Mouse (Mus musculus) heart, adult 11 months (tissue): Measurements from ENCODE around the gene Nfasc.

Source experiments
- DNase-seq: peaks from one replicate; pipeline ENCODE4 v3.0.0; 2022

Nfasc gene

DNA sequence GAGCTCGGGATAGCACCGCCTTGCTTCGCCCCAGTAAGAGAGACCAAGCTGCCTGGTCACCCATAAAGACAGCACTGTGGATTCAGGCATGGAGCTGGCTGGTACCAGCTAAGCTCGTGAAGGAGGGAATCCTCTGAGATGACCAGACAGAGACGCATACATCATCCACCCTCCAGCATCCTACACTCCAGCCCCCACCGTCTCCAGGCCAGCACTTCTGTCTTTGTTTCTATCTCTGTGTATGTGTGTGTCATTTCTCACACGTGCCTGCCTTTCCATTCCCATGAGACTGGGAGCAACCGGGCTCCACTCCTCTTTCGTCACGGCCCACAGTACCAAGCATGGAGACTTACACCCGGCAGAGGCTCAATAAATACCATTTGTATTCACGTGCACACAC is 9.3 kb downstream of the Nfasc start:
- no peak for DNase-seq

DNA sequence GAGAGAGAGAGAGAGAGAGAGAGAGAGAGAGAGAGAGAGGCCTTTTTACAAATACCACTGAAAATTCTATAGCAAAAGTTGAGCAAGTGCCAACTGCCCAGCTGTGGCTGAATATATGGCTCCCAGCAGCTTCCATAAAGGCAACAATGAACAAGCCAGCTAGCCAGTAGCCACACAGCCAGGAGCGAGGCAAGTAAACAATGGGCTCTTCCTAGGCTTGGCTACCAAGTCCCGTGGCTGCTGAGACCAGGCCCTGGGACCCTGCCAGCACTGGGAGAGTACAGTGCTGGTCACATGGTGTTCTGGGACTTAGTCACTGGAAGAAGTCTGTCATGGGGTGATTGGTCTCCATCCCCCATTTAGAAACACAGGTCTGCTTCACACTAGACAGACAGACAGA is 14.0 kb downstream of the Nfasc start:
- no peak for DNase-seq

DNA sequence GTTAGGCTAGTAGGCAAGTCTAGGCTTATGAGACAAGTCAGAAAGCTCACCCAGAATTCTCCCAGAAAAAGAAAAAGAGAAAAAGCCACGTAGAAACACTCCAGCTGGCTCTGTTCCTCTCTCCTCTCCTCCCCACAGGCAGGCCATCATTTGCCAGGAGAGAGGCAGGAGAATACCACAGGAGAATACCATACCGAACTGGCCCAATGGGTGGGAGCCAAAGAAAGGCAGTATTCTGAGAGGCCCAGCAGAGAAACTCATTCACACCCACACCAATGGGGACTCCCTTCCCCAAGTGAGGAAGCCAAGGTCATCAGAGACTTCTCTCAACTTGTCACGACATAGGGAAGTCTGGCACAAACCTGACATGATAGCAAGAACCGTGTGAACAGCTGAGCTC is 19.2 kb downstream of the Nfasc start:
- DNase-seq, result no peak

DNA sequence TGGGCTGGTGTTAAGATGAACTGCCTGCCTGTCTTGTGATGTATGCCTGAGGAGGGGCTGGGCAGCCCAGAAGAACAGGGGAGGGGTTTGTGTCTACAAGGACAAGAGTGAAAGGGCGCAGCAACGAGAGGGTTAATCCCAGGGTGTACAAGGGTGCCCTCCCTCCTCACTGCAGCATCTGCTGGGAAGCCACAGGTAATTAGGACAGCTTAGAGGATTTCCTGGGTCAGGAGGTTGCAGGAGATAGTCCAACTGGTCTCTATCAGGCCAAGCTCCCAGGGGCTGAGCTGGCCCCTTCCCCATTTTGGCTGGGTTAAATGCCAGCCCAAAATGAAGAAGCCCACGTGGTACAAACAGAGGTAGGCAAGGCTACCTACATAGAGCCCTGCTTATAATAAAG is 20.3 kb downstream of the Nfasc start:
- DNase-seq, result no peak

DNA sequence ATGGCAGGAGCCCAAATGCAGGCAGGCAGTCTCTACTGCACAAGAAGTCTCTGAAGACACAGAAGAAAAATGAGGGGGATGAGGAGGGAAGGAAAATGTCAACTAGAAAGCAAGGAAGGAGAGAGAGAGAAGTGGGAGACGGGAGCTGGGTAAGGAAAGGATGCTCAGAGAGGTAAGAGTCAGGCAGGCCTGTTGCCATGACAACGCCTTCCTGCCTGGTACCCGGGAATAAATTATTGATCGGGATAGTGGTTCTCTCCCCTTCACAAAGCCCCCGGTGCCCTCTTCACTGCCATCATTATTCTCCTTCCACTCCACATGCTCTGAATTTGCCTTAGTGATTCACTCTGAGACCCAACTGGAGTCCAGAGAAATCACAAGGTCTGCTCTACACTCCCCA is 23.4 kb downstream of the Nfasc start:
- DNase-seq, result no peak

DNA sequence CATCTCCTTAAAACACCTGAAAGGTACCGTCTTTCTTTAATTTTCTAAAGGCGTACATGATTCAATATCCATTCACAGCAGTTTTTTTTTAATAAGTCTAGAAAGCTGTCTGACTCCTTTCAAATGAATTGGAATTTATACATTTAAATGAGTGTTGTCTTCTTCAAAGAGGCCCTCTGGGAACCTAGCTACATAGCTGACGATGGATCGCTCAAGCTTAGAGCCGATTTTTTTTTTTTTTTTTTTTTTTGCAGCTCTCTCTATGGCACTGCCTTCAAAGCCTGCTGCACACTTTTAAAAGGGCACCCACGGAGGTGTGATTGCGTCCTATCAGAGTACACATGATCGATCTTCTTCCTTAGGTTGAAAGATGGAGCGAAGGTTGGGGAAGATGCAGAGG is 26.6 kb downstream of the Nfasc start:
- no peak for DNase-seq

DNA sequence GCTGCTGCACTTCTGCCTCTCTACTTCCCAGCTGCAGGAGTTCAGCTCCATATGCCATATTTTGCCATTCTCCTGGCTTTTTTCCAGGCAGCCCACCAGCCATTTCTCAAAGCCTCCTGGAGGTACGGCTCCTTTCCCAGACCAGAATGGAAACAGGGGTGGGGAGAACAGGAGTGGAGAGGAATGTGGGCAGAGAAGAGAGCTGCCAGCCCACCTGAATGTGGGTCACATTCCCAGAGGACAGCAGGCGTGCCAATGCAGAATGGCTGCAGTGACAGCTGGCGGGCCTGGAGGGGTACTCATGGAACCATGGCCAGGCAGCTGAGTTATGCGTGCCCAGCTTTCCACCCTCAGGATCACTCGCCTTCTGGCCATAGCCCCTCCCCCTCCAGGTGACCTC is 32.2 kb downstream of the Nfasc start:
- DNase-seq, result no peak

DNA sequence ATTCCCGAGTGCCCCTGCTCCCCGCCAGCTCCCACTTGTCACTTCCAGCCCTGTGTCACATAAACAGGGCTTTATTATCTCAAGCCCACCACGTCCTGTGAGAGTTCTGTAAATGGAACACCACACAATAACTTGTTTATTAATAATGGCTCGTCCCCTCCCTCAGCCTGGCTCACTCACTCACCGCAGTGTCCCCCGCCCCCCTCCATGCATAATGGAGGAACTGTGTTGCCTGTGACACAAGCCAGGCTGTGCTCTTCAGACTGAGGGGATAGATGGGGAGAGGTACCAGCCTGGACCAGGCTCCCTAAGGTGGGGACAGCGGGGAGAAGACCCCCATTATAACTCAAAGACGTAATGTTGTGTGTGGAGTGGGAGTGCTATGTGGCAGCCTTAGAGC is 34.3 kb downstream of the Nfasc start:
- no peak for DNase-seq

DNA sequence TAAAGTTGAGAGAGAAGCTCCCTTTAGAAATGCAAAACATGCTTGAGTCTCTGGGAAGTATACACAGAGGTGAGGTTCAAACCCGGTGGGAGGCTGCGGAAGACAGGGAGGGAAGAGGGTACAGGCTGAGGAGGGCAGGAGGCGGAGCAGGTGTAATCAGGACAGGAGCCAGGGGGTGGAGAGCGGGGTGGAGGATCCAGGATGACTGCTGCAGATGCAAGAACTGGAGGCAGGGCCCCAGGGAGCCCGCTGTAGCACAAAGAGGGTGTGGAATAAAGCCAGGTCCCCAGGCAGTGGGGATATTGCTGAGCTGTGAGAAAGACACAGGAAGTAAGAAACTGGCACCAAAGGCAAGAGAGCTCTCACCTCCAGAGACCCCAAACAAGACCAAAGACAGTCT is 38.1 kb downstream of the Nfasc start:
- DNase-seq, result no peak

DNA sequence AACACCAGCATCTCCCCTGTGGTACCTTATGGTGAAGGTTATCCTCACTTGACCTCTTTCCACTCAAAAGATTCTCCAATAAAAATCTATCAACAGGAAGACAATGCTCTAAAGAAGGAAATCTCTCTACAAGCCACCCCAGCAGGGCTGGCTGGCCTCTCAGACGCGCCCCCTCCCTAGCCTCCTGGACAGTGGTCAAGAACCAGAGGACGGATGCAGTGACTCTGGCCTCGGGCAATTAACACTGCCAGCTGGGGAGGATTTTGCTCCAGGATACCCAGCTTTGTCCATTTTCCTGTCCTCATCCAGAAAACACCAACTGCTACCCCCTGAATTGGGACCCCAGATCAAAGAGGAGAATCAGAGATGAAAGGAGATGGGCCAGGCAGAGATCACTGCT is 44.7 kb downstream of the Nfasc start:
- no peak for DNase-seq

DNA sequence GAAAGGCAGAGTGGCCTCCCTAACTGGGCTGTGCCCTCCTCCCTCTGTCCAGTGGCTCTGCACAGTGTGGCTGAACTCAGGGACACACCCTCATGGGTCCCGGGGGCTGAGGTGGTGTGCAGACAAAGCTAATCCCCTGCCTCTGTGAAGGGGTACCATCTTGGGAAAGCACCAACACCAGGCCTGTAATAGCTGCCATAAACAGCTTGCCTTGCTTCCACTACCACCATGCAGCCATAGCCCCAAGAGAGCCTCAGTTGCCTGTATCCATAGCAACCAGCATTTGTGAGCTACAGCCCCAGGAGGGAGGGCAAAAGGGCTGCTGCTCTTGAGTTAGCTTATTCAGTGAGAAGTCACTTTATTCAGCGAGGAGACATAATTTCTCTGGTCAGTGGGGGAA is 45.4 kb downstream of the Nfasc start:
- no peak for DNase-seq

DNA sequence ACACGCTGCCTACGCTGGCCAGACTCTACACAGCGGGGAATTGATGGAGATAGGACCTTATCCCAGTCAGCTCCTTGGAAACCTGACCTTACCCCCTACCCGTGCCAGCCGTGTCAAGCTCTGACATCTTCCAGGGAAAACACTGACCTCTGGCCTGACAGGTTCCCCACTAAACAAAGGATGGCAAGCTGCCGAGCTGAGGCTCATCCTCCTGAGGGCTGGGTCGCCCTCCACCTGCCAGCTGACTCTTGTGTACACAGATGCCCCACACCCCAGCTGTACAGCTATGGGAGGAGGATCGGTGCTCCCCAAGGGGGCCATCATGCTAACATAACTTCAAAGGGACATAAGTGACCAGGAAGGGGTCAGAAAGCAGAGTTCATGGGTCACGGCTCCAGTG is 47.6 kb downstream of the Nfasc start:
- DNase-seq, result no peak

DNA sequence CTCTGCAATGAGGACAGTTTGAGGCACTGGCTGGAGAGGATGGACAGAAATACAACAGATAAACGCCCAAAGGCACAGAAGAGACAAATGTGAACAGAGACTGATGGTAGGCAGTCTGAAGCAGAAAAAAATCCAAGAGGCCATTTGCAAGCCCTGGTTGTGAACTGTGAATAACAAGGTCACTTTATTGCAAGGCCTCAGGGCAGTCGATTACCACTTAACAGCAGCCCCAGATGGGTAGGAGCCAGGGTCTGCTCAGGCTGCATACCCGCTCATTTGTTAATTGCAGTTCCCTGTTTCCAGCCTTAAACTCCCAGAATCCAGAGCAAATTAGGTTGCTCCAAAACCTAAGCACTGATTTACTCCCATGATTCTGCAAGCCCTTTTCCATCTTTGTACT is 52.4 kb downstream of the Nfasc start:
- DNase-seq, result no peak

DNA sequence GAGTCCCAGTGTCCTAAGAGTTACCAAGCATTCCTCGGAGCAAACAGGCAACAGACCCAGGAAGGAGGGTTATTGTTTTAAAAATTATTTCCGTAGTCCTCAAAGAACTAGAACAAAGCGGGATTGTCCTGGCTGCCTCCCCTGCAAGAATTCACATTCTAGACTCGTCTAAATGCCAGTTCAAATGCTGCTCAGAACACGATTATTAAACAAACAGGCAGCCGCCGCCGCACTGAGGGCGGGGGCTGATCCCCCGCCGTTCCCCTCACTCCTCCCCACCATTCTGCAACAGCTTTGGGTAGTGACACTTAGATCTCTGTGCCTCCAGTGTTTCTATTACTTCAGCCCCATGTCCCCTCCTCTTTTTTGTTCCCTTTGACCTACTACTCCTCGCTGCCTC is 62.7 kb downstream of the Nfasc start:
- DNase-seq, result no peak

DNA sequence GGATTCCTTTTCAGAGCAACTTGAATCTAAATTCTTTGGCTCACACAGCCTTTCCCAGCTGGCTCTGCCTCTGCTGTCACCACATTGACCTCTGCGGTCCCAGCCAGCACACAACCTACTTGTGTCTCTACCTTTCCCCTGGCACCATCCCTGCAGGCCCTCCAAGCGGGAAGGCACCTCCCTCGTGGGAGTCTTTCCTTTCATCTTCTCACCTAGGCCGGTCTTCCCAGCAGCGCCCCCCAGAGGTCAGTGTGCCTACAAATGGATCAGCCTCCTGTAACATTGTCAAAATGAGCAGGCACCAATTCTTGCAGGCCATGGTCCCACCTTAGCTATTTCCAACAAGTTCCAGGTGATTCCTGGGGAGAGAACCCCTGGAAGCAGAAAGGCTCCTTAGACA is 63.5 kb downstream of the Nfasc start:
- peak; percentile 86 for DNase-seq

DNA sequence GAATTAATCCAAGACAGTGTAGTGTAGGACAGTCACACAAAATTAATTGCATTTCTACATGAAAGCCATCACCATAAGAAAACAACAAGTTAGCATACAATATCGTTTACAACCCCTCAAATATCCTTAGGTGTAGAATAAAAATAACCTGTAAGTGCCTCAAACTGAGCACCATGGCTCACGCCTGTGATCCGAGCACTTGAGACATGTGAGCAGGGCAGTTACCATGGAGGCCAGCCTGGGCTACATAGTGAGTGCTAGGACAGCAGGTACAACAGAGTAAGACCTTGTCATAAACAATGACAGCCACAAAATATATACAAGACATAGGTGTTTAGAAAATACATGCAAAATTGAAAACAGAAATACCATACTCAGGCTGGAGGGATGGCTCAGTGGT is 68.9 kb downstream of the Nfasc start:
- peak; percentile 66 for DNase-seq

DNA sequence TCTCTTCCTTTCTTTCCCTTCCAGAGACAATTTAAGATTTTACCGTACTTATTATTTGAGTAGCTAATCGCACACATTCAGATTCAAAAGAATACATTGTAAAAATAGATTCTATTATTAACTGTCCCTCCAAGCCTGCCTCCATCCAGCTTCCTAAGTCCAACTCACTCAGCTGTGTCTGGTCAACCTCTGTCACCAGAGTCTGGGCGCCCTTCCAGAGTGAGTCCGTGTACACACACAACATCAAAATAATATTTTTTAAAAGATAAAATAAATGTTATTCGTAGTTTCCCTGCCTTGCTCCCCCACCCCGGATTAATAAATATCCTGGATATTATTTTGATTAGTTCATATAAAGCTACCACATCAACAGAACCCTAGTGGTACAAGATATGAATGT is 72.4 kb downstream of the Nfasc start:
- DNase-seq, result no peak

DNA sequence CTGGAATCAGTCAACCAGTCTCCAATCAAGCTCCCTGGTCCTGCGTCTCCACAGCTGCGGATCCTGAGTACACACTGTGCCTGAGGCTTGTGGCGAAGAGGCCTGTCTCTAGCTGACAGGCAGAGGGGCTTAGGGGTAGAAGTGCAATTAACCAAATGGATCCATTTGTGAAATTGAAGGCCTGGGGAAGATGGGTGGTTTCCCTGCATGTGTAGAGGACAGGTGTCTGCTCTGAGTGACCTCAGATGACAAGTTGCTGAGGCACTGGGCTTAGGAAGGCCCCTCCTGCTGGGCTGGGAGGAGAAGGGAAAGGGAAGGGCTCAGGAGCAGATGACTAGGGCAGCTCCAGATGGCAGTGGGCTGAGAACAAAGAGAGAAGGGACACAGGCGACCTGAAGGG is 81.2 kb downstream of the Nfasc start:
- DNase-seq, result no peak

DNA sequence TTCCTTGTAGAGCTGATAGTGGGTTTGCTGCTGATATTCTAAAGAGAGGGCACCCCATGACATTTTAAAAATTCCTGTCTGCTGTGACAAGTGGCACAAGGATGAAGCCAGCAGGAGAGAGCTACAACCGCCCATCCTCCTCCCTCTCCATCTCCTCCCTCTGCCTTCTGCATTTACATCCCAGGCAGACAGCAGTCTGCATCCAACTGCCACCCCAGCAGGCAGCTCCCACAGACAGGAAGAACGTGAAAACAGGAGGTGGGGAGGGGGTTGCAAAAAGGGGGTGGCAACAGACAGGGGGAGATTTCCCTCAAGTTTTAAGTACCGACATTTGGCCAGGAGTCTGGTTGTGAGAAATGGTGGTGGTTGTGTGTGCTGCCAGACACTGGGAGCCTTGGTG is 82.0 kb downstream of the Nfasc start:
- no peak for DNase-seq

DNA sequence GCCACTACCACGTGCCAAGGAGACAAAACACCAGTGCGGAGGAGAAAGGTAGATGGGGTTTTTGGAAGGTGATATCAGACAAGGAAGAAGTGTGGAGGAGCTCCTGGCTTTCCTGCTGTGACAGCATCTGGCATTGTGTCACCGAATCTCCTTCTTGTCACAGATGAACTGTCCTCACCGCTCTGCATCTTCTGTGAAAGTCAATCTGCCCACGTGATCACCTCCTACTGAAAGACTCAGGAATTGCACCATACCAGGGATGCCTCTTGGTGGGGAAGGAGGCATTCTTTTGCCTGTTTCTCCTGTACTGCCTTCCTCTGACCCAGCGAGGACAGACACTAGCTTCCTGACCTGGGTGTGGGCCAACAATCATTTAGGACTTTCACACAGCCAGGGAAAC is 86.0 kb downstream of the Nfasc start:
- no peak for DNase-seq

DNA sequence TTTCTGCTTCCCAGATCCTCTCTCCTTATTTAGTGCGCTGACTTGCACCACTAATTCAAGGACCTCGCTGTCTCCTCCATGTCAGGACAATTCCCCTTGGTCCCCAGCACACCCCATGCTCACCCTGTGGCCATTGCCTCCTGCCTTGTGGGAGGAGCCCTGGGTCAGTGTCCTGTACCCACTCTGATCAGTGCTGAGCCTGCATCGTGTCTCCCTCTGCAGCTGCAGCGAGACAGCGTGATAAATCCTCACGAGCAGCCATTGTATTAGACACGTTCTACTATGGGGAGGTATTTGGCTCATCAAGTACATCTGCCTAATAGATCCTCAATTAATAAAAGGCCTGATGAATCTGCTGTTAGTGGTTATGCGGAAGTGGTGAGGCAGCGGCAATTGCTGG is 86.8 kb downstream of the Nfasc start:
- no peak for DNase-seq

DNA sequence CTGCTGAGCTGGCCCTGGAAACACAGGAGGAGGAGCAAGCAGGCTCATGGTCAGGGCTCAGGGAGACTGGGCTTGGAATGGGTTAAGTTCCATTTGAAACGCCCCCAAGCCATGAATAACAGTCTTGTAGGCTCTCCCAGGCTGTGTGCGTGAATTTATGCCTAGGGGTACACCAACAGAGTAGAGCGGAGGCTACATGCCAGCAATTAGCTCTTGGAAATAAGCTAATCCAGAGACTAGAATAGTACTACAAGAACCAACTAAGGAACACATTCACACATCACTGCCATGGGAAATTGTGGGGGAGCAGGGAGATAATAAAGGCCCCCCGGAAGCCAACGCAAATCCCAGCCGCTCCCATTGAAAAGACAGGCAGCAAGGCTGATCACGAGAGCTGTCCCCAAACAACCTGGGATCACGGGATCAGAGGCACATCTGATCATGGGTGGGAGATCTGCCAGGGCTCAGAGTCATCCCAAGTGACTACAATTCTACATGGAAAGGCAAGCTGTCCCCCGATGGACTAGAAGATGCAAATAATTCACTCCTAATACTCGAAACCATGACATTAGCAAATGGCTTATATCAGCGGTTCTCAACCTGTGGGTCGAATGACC is 87.6 kb downstream of the Nfasc start:
- DNase-seq, result no peak

DNA sequence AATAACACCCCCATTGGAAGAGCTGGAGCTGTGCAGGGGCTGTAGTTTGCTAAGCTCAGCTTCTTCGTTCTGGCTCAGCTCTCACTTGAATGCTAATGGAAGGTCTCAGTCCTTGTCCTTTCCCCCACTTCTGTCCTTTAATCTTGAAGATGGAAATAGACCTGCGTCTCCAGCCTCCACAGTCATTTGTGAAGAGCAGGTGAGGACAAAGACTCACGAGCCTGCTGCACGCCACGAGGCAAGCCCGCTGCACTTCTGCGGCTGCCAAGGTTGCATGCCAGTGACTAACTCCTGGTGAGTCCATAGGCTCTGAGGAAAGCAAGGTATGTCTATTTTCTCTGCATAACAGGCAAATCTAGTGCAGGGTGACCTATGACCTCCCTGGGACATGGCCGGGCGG is 88.4 kb downstream of the Nfasc start:
- no peak for DNase-seq

DNA sequence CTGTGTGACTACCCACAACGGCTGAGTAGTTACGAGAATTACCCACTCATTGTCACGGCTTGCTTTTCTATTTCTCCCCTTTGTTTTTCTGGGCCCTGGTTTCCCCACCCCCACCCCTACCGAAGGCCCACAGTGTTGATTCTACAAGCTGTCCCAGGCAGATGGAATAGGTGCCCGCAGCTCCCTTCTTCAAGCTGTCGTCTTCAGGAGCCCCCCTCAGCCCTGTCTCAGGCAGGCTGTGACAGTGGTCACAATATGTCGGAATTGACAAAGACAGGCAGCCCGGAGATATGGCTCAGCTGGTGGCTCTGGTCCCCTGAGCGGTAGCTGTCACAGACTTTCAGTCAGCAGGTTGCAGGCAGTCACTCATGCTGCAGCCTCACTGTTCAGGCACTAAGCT is 90.9 kb downstream of the Nfasc start:
- no peak for DNase-seq

DNA sequence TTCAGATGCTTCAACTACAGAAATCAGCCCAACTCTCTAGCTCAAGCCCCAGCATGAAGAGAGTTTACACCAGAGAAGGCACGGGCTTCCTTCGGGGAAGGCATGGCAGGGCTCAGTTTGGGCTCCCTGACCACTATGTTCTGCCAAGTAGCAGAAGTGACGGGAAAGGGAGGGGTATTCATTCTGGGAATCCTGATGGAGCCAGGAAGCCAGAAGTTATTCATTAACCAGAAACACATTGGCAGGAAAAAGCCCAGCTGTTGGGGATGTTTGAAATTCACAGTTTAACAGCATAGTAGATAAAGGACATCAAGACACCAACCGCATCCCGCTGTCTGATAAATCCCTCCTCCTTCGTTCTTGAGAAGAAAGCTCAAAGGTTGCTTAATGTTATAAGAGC is 93.6 kb downstream of the Nfasc start:
- no peak for DNase-seq
